Mouse (Mus musculus): ENCODE measurements around the gene Cplx3. TPM values are rescaled to one million over a fixed set of nuclear protein-coding genes. Genes with fewer than 3 reads are reported as not detected.
A peak's percentile ranks its signal among the peaks of the same experiment; 100 is the strongest.

Cplx3 gene
- polyA plus RNA-seq, 1 experiment, result not detected

DNA sequence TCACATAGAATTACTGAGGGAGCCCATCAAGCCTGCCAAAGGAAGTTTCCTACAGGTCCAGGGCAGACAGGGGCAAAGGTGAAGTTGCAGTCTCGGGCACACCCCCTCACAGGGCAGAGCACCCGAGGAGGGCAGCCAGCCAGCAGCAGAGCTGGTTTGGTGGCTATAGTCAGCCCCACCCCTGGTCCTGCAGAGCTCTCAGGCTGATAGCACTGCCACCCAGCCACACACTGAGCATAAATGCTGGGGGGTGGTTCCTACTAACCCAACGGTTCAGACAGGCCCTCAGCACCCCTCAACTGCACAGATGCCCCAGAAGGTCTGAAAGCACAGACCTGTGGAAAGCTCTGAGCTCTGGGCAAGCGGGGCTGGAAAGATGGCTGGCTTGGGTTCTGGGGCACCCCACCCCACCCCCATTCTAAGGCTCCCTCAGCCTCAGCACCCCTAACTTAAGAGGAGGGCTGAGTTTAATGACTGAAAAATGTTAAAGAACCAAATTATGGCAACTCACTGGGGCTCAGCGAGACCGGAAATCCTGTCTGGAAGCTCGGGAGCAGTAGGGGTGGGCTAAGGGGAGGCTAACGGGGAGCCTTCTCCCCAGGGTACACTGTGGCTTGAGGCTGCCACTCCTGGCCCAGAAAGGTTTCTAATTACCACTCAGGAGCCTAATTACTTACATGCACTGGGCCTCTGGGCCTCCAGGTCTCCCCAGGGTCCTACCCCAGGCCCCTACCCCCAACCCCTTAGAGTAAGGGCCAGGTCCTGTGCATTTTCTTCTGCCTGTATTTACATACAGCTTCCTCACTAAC, 32.8 kb upstream of the Cplx3 start:
- peak; percentile 54 for DNase-seq (ENCODE audit: low spot score)

DNA sequence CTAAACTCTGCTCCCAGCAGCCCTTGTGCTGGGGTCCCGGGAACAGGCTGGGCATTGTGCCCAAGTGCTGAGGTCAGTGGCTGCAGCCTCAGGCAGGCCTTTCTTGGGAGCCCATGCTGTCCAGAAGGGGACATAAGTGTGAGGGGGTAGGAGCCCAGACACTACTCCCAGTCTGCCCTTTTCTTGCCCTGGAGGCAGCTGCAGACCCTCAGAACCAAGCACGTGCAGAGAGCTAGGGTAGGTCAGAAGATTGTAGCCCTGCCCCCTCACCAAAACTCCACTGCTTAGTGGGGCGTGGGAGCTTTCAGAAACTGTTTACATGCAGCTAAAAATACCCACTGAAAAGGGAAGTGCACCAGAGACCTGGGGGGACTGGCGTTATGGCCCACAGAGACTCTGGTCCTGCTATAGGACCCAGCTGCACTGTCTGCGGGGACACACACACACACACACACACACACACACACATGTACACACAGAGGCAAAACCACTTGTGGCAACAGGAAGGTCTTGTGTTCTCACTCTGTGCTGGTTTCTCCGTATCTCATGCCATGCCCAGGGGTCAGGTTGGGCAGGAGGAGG, 31.8 kb upstream of the Cplx3 start:
- no peak for DNase-seq (ENCODE audit: low spot score)

DNA sequence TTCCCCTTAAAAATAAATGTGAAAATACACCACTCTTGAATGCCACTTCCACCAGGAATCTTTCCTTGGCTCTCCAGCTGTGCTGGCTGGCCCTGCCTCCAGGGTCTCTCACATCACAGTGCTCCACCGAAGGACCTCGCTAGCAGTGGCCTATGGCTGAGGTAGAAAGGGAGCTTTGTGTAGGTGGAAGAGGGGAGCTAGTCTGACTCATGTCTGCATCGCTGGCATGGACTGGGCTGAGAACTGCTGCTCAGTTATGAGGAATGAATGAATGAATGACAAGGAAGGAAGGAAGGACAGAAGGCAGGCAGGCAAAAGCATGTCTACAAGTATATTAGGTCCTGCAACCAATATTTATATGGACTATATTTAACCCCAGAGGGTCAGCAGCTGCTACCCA, 31.2 kb upstream of the Cplx3 start:
- no peak for DNase-seq (ENCODE audit: low spot score)

DNA sequence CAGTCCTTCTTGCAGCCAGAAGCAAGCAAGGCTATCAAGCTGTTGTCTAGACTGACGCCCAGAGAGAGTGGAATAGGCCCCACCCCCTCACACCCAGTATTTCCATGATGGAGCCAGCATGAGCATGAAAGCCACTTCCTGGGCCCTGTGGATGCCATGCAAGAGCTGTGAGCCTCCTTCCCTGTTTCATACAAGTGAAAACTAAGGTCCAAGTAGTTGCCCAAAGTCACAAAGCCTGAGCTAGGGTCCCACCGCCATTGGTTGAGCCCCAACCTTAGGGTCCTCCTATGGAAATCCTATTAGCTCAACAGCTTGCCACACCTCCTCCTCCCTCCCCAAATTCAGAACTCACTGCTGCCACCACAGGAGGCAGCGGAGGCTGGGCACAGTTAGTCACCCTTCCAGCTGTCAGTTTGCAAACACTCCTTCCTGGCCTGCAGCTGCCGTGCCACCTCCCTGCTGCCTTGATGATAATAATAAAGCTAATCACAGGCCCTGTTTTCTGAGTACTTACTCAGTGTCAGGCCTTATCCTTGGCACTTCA, 27.5 kb upstream of the Cplx3 start:
- no peak for DNase-seq (ENCODE audit: low spot score)

DNA sequence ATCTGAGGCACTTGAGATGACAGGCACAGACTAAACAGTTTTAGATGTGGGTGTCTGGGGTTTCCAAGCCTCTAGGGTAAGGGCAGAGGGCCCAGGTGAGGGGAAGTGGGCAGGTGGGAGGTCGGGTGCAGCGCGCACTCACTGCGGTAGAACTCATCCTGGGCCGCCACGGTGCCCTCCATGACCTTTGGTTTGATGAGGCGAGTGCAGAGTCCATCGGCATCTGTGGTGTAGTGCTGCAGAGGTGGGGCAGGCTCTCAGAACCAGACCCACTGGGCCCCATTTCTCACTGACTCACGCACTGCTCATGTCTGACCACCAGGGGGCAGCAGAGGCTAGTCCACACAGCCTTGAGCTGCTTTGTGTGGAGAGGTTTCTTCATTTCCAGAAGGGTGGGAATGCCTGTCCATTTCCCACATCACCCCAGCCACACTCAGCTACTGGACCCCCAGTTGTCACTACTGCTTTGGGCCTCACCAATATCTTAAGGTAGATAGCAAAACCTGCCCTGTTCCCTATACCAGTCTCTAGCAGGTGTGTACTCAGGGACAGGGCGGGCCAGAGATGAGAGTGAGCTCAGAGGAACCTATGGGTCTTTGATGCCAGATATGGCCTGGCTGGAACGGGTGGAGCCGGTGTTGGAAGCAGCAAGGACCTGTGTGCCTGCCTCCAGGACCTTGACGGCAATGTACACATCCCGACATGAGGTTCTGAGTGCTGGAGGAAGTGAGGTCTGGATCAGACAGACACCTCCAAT, 23.2 kb upstream of the Cplx3 start:
- peak; percentile 75 for DNase-seq (ENCODE audit: low spot score)

DNA sequence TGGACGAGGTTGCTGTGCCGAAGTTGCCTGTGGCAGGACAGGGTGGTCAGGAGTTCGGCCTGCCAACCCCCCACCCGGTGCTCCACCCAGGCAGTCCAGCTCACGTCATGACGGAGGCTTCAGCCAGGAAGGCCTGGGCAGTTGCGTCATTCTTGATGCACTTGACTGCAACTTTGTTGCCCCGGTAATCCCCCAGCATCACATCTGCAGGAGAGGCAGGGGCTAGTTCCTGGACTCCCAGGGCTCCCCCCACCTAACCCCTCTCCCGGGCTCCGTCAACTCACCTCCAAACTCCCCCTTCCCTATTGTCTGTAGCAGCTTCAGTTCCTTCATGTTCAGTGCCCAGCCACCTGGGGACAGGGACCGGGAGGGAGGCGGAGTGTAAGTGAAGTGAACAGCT, 22.6 kb upstream of the Cplx3 start:
- DNase-seq (ENCODE audit: low spot score), result no peak

DNA sequence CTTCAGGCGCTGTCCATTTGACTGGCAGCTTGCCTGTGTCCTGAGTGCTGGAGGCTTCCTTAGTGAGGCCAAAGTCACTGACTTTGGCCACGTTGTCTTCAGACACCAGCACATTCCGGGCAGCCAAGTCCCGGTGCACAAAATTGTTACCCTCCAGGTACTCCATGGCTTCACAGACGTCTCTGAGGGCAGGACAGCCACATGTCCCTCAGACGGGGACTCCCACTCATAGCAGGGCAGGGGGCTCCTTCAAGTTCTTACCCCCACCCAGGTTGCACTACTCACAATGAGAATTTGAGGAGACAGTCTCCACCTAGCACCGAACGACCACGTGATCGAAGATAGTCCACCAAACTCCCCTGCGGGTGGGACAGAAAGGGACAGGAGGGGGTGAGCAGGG, 21.8 kb upstream of the Cplx3 start:
- DNase-seq (ENCODE audit: low spot score), result no peak

DNA sequence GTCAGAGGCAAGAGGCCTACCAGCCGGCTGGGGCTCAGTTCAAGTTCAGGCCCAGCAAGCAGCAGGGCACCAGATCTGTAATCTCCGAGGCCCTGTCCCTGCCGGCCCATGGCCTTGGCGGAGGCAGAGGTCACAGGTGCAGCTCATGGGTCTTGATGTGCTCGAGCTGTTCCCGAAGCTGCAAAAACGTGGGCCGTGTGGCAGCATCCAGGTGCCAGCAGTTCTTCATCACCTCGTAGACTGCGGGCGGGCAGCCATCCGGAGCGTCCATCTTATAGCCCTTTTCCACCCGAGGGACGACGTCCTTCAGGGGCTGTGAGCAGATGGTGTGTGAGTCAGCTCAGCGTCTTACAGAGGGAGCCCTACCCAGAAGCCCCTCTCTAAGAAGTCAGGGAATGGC, 21.1 kb upstream of the Cplx3 start:
- no peak for DNase-seq (ENCODE audit: low spot score)

DNA sequence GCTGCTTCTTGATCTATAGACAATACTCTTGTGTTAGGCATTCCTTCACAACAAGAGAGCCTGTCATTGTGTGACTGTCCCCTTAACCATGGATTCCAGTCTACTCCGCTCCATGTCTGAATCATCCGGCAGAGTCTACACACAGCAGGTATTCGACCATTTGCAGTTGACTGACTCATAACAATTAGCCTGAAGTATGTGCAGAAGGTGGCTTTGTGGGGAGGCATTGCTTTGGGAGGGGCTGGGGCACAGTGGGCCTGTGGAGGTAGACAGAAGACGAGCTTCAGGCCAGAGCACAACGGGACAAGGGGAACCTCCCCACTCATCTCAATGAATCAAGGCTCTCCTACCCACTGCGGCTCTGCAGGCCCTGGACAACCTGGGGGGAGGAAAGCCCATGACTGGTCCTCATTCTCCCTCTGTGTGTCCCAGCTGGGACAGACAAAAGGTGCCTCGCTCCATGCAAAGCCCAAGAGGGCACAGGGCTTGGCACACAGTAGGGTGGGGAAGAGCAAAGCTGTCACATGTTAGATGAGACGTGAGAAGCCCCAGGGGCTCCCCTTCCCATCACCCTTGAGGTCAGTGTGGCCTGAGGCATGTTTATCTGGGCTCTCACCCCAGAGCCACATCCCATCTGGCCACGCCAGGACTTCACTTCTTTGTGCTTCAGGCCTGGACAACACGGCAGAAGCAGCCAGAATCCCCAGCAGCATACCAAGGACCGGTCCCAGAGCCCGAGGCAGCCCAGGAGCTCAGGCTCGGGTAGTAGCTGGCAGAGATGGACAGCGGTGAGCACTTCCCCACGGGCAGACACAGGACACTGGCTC, 19.8 kb upstream of the Cplx3 start:
- no peak for DNase-seq (ENCODE audit: low spot score)

DNA sequence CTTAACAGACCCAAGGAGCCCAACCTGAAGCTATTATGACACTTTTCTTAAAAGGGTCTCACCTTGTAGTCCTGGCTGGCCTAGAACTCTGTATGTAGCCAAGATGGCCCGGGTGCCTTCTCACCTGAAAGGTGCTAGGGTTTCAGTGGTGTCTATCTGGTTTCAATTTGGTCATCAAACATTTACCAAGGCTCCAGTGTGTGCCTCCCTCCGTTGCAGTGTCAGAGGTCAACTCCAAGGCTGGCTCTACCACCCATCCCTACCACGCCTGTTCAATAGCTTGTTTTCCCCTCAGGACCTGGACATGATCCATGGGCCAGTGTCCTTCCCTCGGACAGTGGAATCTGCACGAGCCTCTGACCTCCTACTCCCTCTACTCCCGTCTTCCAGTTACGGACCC, 18.2 kb upstream of the Cplx3 start:
- no peak for DNase-seq (ENCODE audit: low spot score)

DNA sequence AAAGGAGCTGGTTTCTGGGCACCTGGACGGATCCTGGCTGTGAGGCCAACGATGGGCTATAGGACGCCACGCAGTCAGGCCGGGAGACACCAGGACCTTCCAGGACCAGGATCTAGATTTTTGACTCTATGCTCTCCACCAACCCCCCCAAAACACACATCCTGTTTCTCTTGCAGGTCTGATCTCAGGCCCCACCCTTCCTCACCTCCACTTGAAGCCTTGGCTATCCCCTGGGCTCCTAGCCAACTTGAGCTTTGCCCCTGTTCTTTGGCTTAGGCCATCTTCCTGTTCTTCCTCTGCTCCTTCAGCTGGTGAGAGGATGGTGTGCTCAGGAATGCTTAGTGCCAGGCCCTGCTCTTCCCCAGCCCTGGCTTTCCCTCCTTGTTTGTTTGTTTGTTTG, 14.6 kb upstream of the Cplx3 start, which contains the start of gene Lman1l:
Lman1l (minus strand) TSS at position 101 of the 400 bp plus-strand sequence.
- DNase-seq (ENCODE audit: low spot score), result no peak

DNA sequence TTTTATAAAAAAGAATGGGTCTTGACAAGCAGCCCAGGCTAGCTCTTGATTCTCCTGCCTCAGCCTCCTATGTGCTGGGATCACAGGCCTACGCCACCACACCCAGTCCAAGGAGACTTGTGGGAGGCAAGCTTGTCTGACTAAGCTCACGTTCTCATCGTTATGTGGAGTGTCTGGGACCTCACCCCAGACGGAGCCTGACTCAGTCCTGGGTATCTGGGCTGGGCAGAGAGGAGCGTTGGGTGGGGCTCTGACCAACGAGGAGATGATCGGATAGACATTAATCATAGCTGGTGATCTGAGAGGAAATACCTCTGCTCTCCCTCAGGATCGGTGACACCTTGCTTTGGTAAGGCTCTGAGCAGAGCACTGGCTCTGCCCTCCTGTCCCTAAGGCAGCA, 12.8 kb upstream of the Cplx3 start:
- no peak for DNase-seq (ENCODE audit: low spot score)

DNA sequence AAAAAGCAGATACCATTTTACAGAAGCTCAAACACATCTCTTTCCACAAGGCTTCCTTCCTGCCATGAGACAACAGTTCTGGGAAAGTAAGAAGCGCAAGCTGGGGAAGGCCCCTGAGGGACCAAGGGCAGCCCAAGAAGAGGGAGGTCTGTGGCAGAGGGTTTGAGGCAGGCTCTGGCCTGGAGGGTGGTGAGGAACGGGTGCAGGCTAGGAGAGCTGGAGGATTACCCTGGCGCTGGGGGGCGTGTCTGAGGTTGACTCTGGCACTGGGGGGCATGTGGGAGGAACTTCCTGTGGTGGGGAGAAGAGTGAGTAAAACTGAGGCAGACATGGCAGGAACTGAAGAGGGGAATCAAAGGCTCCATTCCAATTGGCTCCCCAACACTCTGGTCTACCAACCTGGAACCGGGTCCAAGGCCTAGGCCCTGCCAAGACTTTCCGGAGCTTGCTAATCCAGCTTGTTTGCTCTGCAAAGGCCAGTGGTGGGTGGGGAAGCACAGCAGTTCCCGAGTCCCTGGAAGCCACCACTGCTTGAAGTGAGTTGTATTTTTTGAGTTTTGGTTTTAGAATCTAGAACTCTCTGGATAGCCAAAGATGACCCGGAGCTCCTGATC, 11.6 kb upstream of the Cplx3 start:
- no peak for DNase-seq (ENCODE audit: low spot score)

DNA sequence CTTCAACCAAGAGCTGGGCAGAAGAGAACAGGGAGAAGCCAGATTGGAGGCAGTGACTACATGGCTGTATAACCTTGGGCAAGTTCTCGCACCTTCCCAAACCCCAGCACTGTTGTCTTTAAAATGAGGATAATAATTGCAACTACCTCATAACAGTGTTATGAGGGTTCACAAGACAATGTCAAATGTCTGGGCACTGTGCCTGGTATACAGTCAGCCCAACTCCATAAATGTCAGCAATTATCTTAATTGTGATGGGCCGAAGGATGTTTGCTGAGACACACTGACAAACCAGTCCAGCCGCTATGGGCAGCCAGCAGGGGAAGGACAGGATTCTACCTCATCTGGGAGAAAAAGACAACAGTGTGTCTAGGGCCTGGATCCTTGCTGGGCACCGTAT, 8.7 kb upstream of the Cplx3 start:
- DNase-seq (ENCODE audit: low spot score), result no peak

DNA sequence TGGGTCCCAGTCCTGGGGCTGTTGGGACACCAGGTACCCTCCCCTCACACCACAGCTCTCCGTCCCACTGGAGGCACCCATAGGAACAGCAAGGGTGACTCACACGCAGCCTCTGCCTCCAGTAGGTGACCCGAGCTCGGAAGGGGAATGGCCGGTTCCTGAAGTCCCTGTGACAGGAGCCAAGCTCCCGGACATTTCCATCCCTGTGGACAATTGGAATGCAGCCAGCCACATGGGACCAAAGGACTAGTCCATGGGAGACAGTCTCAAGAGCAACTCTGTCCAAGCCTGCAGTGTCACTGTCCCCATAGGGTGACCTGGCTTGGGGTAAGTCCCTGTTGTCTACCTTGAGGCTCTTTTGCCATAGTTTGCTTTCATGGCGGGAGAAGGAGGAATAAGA, 7.9 kb upstream of the Cplx3 start:
- DNase-seq (ENCODE audit: low spot score), result no peak

DNA sequence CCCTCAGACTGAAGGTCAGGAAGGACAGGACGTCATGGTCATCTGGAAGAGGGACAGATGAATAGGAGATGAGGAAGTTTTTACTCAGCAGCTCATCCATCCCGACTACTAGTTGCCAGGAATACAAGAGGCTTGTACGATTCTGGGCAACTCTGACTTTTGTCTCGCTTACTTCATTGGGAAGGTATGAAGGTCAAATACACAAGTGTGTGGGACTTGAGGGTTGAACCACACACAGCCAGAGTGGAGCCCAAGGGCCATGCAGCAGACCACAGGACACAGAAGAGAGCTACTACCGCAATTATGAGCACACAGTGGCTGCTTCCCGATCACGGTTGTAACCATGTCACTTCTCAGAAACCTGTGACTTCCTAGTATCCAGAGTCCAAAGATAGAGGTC, 6.5 kb upstream of the Cplx3 start:
- DNase-seq (ENCODE audit: low spot score), result no peak

DNA sequence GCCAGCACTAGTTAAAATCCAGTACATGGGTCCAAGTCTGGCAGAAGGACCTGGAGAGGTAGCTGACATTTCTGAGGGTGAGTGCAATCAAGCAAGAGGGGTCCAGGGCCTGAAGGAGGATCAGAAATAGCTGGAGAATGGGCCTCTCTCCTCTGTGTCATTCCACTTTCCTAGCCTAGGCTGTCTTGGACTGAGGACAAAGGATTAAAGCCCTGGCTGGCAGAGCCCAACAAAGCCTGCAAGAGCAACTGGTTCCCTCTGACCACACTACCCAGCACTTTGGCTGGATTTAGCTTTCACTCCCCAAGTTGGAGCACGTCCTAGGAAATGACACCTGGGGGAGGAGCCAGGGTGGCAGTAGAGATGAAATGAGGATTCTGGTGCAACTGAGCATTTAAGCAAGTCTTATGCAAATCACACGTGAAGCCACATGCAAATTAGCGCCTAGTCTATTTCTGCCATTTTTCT, 4.3 kb upstream of the Cplx3 start:
- DNase-seq (ENCODE audit: low spot score), result no peak

DNA sequence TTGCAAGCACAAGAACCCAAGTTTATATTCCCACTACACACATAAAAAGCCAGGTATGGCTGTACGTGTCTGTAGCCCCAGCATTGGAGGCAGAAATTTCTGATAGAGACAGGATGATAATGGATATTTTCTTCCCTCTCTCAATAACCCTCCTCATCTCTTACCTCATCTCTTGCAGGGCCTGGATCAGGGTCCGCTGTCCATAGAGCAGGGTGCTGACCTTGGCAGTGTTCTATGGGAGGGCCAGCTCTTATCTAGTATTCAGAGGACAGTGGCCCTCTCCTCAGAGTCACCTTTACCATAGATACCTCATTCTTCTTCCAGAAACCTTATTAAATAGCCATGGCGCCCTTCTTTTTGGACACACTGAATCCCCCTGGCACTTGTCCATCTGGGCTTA, 3.7 kb upstream of the Cplx3 start:
- no peak for DNase-seq (ENCODE audit: low spot score)

DNA sequence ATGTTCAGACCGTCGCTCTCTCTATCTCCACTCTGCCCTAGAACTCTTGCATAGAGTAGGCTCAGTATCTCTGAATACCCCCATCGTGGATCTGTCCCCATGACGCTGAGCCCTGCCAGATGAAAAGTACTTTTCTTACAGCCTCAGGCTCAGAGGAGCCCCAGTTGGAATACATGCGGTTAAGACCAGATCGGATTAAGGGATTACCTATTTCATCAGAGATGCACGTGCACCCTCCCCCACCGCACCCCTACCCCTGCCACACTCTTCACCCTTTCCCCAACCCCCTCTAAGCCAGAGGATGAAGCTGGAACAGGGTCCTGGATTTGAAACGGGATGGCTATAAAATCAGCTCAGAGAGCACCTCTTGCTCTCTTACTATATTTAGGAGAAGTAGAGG, 578 bp downstream of the Cplx3 start:
- DNase-seq (ENCODE audit: low spot score), result no peak

DNA sequence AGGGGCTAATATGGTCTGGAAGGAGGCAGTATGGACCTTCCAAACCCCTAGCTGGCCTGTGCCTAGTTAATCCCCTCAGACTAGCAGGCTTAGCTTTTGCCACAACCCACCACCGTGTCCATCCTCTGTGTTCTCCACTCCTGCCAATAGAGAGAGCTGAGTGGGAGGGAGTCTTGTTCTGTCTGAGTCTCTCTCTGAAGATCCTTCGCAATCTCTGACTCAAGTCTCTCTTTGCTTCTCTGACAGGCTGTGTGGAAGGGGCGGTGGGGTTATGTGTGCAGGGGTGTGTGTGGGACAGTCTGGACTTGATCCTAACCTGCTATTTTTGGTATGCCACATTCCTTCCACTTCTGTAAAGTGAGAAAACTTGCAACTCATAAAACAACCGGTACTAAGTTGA, 1.2 kb downstream of the Cplx3 start:
- no peak for DNase-seq (ENCODE audit: low spot score)

DNA sequence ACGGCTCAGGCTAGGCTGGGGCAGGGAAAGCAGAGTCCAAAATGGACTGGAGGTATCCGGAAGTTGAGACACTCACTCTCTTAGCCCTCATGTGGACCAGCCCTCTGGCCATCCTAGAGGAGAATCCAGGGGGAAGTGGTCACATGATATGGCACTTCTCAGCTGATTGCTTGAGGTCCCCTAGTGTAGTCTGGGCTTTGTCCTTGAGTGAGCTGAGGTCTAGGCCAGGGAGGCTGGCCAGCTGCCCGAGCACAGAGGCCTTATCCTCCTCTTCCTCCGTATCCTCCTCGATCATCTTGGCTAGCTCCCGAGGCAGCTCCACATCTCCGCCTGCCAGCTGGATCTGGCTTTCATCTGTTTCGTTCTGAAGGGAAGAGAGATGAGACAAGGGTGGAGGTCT, 4.0 kb downstream of the Cplx3 start:
- no peak for DNase-seq (ENCODE audit: low spot score)
